Mouse (Mus musculus): ENCODE data around the gene Tbce.

- TF ChIP-seq CTCF (conservative IDR thresholded peaks at IDR 0.05 in 1 of 2, IDR thresholded peaks at IDR 0.05 in 1 of 2; ENCODE audit: low read depth in 2 of 2, low read length in 2 of 2), result no peak
- no peak for TF ChIP-seq POLR2A (IDR thresholded peaks at IDR 0.05; ENCODE audit: low read depth, low read length)
- no peak for TF ChIP-seq RCOR1 (conservative IDR thresholded peaks at IDR 0.05; ENCODE audit: low read depth, low read length)
- no peak for TF ChIP-seq ZMIZ1 (IDR thresholded peaks at IDR 0.05; ENCODE audit: low read depth, low read length)
- no peak for TF ChIP-seq USF2 (conservative IDR thresholded peaks at IDR 0.05; ENCODE audit: low read depth, low read length)
- no peak for TF ChIP-seq TBP (conservative IDR thresholded peaks at IDR 0.05; ENCODE audit: low read depth, low read length)
- TF ChIP-seq MAFK (IDR thresholded peaks at IDR 0.05; ENCODE audit: insufficient replicate concordance, low read length), result no peak
- no peak for TF ChIP-seq CHD2 (IDR thresholded peaks at IDR 0.05; ENCODE audit: low read length)
- no peak for TF ChIP-seq EP300 (IDR thresholded peaks at IDR 0.05; ENCODE audit: low read length)
- TF ChIP-seq NRF1 (IDR thresholded peaks at IDR 0.05; ENCODE audit: low read depth, low read length), result no peak
- no peak for TF ChIP-seq MAX (IDR thresholded peaks at IDR 0.05; ENCODE audit: low read length)
- TF ChIP-seq NELFE (IDR thresholded peaks at IDR 0.05; ENCODE audit: low read depth, low read length), result no peak
- no peak for TF ChIP-seq CHD1 (IDR thresholded peaks at IDR 0.05; ENCODE audit: low read depth, low read length)
- TF ChIP-seq PAX5 (IDR thresholded peaks at IDR 0.05; ENCODE audit: low read length), result no peak
Measured at GRCm38 (mm10) chr13:13997476-13997875, 42.0 kb downstream of the Tbce start.
